Mouse (Mus musculus): ENCODE measurements around the gene Dync2h1. TPM values are rescaled to one million over a fixed set of nuclear protein-coding genes. Genes with fewer than 3 reads are reported as not detected.
"Not testable (repeated sequence)": the region's sequence is repeated elsewhere in the genome, so short reads cannot be mapped to it uniquely, and the experiment has no call there.

Gene Dync2h1
- total RNA-seq, 2 experiments from 2014 or later, result 29.2 to 32.1 TPM

GRCm38 (mm10) chr9:7042635-7043273 lies 141.5 kb downstream of the Dync2h1 start:
- DNase-seq (ENCODE audit: low spot score in 2 of 2), result no peak
- intact Hi-C loops (cut with DNase I), result no loop called here

DNA sequence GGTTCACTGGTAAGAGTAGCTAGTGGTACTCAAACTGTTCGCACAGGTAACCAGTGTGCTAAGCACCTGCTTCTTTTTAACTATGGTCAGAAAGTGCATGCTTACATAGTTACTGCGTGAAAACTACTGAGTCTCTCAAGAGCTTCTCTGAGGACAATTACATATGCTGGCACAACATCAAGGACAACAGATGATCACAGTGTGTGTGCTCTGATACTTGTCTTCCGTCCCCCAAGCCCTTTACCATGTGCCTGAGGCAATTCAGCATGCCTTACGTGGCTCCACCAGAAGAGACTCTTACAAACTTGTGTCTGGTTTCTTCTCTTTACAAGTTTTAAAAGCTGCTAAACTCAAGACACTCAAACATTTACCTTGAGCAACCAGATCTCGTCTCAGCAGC lies 143.0 kb downstream of the Dync2h1 start:
- intact Hi-C loops (cut with DNase I), result no loop called here
- no peak for DNase-seq (ENCODE audit: low spot score in 2 of 2)

DNA sequence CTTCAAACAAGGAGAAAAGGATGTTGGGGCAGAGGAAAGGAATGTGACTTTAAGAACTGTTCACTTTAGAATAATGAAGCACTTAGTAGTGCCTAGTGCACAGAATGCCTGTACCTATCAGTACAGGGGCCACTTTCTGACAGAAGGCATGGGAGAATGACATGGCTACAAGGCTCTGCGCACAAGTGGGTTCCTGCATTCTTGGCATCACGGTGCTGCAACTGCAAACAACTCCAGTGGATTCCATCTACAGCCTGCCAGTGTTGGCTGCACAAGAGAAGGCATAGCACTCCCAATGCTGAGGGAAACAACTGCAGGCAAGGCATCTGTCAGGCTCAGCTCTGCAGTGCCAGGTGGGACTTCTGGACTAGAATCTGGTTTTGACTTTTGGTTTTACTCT lies 151.7 kb downstream of the Dync2h1 start:
- DNase-seq (ENCODE audit: low spot score in 2 of 2), result no peak
- intact Hi-C loops (cut with DNase I), result no loop called here

- no peak for DNase-seq (ENCODE audit: low spot score in 2 of 2)
- intact Hi-C loops (cut with DNase I), result no loop called here
Measured at GRCm38 (mm10) chr9:7015600-7015999, 168.6 kb downstream of the Dync2h1 start.

DNA sequence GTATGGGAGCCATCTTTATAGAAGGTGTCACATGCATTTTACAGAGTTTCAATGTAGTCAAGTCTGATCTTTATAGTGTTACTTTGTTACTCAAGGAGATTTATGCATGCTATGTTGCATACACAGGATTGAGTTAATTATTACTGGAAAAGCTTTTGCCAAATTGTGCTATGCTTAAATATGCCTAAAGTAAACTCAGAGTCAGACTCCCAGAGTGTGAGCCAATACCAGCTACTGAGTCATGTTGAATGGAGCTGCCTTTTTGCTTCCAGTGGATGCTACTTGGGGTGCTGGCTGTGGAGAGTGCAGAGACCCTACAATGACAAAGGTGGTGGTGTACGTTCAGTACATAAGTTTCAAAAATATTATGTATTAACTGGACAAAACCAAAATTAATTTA lies 169.5 kb downstream of the Dync2h1 start:
- DNase-seq (ENCODE audit: low spot score in 2 of 2), result no peak
- intact Hi-C loops (cut with DNase I), result no loop called here

DNA sequence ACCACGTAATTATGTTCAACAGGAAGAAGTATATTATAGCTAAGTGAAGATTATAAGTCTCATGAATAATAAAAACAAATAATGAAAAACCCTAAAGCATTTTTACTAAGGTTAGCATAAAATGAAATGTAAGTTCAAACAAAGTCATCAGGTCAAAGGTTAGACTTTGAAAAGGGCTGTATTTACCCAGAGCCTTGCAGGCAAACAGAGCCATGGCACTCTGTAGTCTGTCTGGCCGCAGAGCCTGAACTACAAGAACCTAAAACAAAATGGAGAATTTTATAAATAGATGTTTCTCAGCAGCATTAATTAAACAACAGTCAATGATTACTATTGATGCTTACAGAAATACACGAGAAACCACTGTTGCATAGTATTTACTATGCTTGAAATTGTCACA lies 174.5 kb downstream of the Dync2h1 start:
- DNase-seq (ENCODE audit: low spot score in 2 of 2), result no peak
- intact Hi-C loops (cut with DNase I), result no loop called here

DNA sequence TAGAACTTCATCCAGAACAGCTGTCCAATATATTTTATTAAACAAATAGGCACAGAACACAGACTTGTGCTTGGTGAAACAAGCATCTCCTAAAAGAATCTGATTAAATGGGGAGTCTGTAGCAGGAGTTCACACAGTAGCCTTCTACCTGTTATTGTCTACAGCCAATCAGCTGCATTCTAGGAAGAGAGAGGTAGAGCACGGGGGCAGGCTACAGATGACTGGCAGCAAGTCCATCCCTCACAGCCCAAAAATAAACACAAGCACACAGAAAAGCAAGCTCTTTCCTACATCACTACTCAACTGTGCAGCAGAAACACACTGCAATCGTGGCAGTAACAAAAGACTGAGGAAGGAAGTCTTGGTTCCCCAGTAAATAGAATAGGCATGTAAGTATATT lies 189.4 kb downstream of the Dync2h1 start:
- DNase-seq (ENCODE audit: low spot score in 2 of 2), result no peak
- intact Hi-C loops (cut with DNase I), result no loop called here

DNA sequence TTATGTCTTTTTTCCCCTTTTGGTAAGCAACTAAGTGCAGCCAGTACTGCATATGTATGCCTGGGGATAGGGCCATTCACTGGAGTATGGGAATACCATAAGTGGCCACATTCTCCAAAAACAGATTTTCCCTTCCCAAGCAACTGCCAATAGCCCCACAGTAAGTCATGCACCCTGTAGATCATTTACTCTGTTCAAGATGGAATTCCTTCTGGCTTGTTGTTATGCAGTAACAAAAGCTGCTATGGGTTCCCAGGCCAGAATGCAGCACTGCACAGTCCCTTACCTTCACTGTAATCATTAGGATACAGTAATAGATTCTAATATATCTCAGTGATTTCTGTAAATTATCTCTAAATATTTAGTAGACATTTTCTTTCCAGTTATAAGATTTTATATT lies 190.0 kb downstream of the Dync2h1 start:
- intact Hi-C loops (cut with DNase I), result no loop called here
- DNase-seq (ENCODE audit: low spot score in 2 of 2), result no peak

- DNase-seq (ENCODE audit: low spot score in 2 of 2), result no peak
- intact Hi-C loops (cut with DNase I), result no loop called here
Measured at GRCm38 (mm10) chr9:6988893-6989685, 195.2 kb downstream of the Dync2h1 start.

GRCm38 (mm10) chr9:6986161-6986560 lies 198.1 kb downstream of the Dync2h1 start:
- intact Hi-C loops (cut with DNase I), result no loop called here
- DNase-seq (ENCODE audit: low spot score in 2 of 2), result peak in 1 of 2 experiments; percentile 53

- DNase-seq (ENCODE audit: low spot score in 2 of 2), result no peak
- intact Hi-C loops (cut with DNase I), result no loop called here
Measured at GRCm38 (mm10) chr9:6969171-6969570, 215.1 kb downstream of the Dync2h1 start.

DNA sequence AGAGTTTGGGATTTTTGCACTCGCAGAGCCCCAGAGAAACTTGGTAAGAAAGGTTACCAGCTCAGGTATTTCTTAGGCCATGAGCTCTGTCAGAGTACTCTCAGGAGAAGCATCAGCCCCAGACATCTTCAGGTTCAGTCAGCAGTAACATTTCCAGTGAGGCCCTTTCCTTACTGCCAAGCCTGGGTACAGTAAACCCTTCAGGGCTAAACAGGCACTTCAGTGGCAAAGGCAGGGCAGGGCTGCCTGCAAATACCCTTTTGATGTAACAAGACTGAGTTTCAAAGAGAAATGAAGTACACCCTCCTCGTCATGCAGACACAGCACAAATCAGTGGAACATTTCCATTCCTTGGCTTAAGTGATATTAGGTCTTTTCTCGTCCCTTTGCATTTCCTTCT lies 219.2 kb downstream of the Dync2h1 start:
- intact Hi-C loops (cut with DNase I), result no loop called here
- no peak for DNase-seq (ENCODE audit: low spot score in 2 of 2)

GRCm38 (mm10) chr9:6958311-6958710 lies 225.9 kb downstream of the Dync2h1 start:
- intact Hi-C loops (cut with DNase I), result no loop called here
- no peak for DNase-seq (ENCODE audit: low spot score in 2 of 2)

DNA sequence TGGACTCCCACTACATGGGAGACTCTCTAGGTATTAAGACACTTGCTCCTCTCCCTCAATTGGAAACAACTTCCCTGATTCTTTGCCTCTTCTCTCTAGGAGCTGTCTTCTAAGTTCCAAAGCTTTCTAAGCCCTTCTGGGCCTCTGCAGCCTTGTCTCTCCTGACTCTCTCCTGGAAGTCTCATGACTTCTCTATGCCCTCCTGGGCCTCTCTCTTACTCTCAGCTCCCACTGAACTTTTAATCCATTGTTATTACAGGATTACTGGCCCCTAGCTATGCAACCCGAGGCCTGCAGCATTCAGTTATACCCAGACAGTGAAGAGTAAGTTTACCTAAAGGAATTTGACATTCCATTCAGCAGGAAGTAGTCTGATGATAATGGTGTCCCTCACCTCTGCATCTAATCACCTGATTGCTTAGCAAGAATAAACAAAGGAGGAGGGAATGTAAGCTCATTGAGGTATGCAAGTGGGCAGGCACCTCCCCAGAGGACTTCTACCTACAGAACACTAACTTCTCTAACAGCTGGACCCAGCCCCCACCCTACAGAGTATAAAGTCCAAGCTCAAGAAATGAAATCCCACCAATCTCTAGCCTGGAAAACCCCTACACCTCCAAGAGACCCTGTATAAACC lies 256.7 kb downstream of the Dync2h1 start:
- intact Hi-C loops (cut with DNase I), result no loop called here

DNA sequence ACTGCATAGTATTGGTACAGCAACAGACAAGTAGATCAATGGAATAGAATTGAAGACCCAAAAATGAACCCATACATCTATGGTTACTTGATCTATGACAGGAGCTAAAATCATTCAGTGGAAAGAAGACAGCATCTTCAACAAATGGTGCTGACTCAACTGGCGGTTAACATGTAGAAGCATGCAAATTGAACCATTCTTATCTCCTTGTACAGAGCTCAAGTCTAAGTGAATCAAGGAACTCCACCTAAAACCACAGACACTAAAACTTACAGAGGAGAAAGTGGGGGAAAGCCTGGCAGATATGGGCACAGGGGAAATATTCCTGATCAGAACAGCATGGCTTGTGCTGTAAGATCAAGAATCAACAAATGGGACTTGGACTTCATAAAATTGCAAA lies 270.8 kb downstream of the Dync2h1 start:
- DNase-seq (ENCODE audit: low spot score in 2 of 2), result no peak
- intact Hi-C loops (cut with DNase I), result no loop called here

More for the DNA sequence above, 256.7 kb downstream of the Dync2h1 start:
- DNase-seq (ENCODE audit: low spot score in 2 of 2), result no peak

DNA sequence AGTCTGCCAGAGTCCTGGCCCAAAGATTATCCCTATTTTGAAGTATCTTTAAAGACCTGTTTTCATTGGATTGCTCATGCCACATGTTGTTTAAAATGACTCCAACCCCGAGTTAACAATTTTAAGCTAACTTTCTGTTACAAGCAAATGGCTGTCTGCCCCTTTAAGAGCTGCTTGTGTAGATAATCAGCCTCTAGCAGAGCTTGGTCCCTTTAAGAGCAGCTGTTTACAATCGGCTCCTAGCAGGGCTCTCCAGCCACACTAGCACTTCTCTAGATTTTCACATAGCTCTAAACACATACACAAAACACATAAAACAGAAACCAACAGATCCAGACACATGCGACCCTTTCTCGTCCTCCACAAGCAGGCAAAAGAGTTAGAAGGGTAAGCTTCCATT lies 273.7 kb downstream of the Dync2h1 start:
- intact Hi-C loops (cut with DNase I); DNase-seq (ENCODE audit: low spot score in 2 of 2): not testable (repeated sequence)

DNA sequence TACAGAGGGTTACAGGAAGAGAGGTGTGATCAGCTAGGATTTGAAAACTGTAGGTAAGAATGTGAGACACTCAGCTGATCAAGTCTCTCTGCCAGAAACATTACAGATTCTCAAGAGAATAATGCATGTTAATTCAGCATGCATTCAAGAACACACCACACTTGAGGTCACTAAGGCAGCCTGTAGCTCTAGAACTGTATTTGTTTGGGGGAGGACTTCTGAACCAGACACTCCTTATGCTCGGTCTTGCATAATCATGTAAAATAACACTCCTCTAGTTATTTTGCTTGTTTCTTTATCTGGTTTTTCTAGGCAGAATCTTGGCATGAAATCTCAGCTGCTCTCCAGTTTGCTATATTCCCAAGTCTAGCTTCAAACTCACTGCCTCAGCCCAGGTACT lies 282.6 kb downstream of the Dync2h1 start:
- intact Hi-C loops (cut with DNase I), result no loop called here
- DNase-seq (ENCODE audit: low spot score in 2 of 2), result peak in 1 of 2 experiments; percentile 49

- no peak for DNase-seq (ENCODE audit: low spot score in 2 of 2)
- intact Hi-C loops (cut with DNase I), result no loop called here
Measured at GRCm38 (mm10) chr9:6891331-6891730, 292.9 kb downstream of the Dync2h1 start.

DNA sequence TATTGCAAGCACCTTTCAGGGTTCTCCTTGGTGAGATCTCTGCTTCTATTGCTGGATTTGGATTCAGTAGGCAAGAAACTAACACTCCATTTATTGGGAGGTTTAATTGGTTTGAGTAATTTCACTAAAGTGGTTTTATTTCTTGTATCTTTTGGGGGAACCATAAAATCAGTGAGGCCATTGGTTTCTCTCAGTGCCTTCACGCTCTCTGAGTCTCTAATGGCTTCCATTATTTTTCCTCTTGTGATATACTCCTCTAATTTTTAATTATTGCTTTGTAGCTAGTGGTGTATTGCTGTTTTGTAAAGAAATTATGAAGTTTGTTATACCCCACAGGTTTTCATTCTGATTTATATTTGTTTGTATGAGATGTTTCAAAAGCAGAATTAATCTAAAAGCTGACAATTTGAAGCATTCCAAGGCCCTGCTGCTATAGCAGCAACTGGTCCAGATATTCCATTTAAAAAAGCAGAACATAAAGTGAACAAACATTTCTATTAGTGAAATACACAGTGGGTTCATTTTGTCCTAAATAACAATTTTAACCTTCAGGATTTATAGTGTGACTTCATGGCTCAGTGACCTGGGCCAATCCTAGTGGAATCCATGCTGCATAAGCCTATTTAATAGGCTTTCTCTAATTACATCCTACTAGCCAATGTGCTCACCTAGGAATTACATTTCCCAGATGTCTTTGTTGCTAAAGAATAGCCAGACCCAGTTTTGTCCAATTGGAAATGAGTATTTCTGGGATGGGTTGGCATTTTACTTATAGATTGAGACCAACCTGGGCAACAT lies 302.9 kb downstream of the Dync2h1 start:
- DNase-seq (ENCODE audit: low spot score in 2 of 2), result no peak
- intact Hi-C loops (cut with DNase I), result no loop called here
